Mouse (Mus musculus) cortical plate, adult 2 months (tissue): ENCODE data around the gene Ret. TPM values are rescaled to one million over a fixed set of nuclear protein-coding genes. Genes with fewer than 3 reads are reported as not detected.

Experiments
- H3K27ac ChIP-seq: fragments of 200-500 bp; 2 replicates; pipeline ENCODE4 v1.5.1; 2012; ENCODE audit warnings: low read length, control low read depth, inconsistent platforms; ENCODE audit not compliant: insufficient read depth
- H3K4me1 ChIP-seq: fragments of 200-500 bp; 2 replicates; pipeline ENCODE4 v1.6.1; 2011; ENCODE audit warnings: low read length; ENCODE audit not compliant: control insufficient read depth, insufficient read depth
- H3K4me3 ChIP-seq: fragments of 200-500 bp; 2 replicates; pipeline ENCODE4 v1.5.1; 2011; ENCODE audit warnings: mild to moderate bottlenecking, low read length, control low read depth; ENCODE audit not compliant: insufficient read depth
- CTCF ChIP-seq: fragments of 200-500 bp; IDR thresholded peaks from 2 replicates; pipeline ENCODE4 v1.5.1; 2011; ENCODE audit warnings: mild to moderate bottlenecking, control low read depth, low read length; ENCODE audit not compliant: insufficient read depth; ENCODE audit errors: extremely low read depth
- POLR2A ChIP-seq: fragments of 200-500 bp; IDR thresholded peaks from 2 replicates; pipeline ENCODE4 v1.6.1; 2011; ENCODE audit warnings: mild to moderate bottlenecking, low read length, control low read depth; ENCODE audit not compliant: insufficient read depth; ENCODE audit errors: extremely low read depth
- polyA plus RNA-seq: library from polyadenylated mRNA; depleted of rRNA; stranded (reverse); fragments of >200 nt; gene quantifications from 2 replicates; pipeline ENCODE4 v1.2.3, GENCODE M21; 2012

Gene Ret
- polyA plus RNA-seq, 1 experiment, result 2.0 TPM

- H3K27ac ChIP-seq, result no peak overlapping the region
- H3K4me1 ChIP-seq, result no peaks in the 10 kb centered on the region
- TF ChIP-seq CTCF (peak; percentile 98), POLR2A (no peak)
- no peak overlapping the region for H3K4me3 ChIP-seq
Observed at GRCm38 (mm10) chr6:118179316-118180084, 18.0 kb downstream of the Ret start.

- no peaks in the 10 kb centered on the region for H3K4me1 ChIP-seq
- H3K27ac ChIP-seq, result no peak overlapping the region
- no peak overlapping the region for H3K4me3 ChIP-seq
- TF ChIP-seq CTCF, result no peak
- TF ChIP-seq POLR2A, result no peak
Observed at GRCm38 (mm10) chr6:118173975-118174328, 23.6 kb downstream of the Ret start.

GRCm38 (mm10) chr6:118173251-118173974, 24.1 kb downstream of the Ret start:
- Histone ChIP-seq H3K4me1 (no peaks in the 10 kb centered on the region), H3K4me3 (no peak overlapping the region), H3K27ac (no peak overlapping the region)
- TF ChIP-seq CTCF (no peak), POLR2A (no peak)

- Histone ChIP-seq H3K4me1 (peaks cover 2% of the 10 kb centered on the region), H3K4me3 (no peak overlapping the region), H3K27ac (no peak overlapping the region)
- TF ChIP-seq CTCF, result no peak
Observed at GRCm38 (mm10) chr6:118171386-118171785, 26.1 kb downstream of the Ret start.

GRCm38 (mm10) chr6:118168106-118168505, 29.4 kb downstream of the Ret start:
- peaks cover 2% of the 10 kb centered on the region for H3K4me1 ChIP-seq
- H3K4me3 ChIP-seq, result no peak overlapping the region
- TF ChIP-seq POLR2A (no peak), CTCF (no peak)
- H3K27ac ChIP-seq, result no peak overlapping the region

- H3K4me1 ChIP-seq, result peaks cover 2% of the 10 kb centered on the region
- TF ChIP-seq CTCF (no peak), POLR2A (no peak)
- H3K4me3 ChIP-seq, result no peak overlapping the region
- no peak overlapping the region for H3K27ac ChIP-seq
Observed at GRCm38 (mm10) chr6:118167013-118167412, 30.5 kb downstream of the Ret start.

GRCm38 (mm10) chr6:118165516-118165915, 32.0 kb downstream of the Ret start:
- H3K4me3 ChIP-seq, result no peak overlapping the region
- peaks cover 2% of the 10 kb centered on the region for H3K4me1 ChIP-seq
- TF ChIP-seq CTCF, result no peak
- no peak overlapping the region for H3K27ac ChIP-seq

GRCm38 (mm10) chr6:118164691-118165090, 32.8 kb downstream of the Ret start:
- Histone ChIP-seq H3K4me1 (peaks cover 2% of the 10 kb centered on the region), H3K27ac (no peak overlapping the region), H3K4me3 (no peak overlapping the region)
- TF ChIP-seq POLR2A, result no peak
- no peak for TF ChIP-seq CTCF

GRCm38 (mm10) chr6:118163086-118163485, 34.4 kb downstream of the Ret start:
- H3K27ac ChIP-seq, result no peak overlapping the region
- no peak for TF ChIP-seq CTCF
- TF ChIP-seq POLR2A, result no peak
- H3K4me1 ChIP-seq, result peaks cover 2% of the 10 kb centered on the region
- H3K4me3 ChIP-seq, result no peak overlapping the region

- no peak overlapping the region for H3K4me3 ChIP-seq
- H3K4me1 ChIP-seq, result peaks cover 2% of the 10 kb centered on the region
- TF ChIP-seq POLR2A (no peak), CTCF (no peak)
- no peak overlapping the region for H3K27ac ChIP-seq
Observed at GRCm38 (mm10) chr6:118162457-118163082, 34.9 kb downstream of the Ret start.
